ENCODE assay signal across 20 mouse cellular contexts in the genomic region with DNA sequence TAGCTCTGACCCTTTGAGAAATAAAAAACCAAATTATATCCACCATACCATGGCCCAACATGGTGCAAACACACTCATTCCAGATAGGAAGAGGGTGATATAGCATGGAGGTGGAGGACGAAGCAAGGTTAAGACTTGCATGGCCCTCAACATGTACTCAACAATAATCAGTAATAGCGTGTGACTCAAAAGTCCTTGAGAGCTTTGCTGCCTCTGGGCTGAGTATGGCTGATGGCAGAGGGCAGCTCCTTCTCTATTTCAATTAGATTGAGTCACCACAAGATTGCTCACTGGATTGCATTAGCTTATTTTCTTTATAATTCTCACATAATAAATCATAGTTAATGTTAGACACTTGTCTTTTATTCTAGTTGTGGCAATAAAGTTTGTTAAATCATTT. TPM values are rescaled to one million over a fixed set of nuclear protein-coding genes. Genes with fewer than 3 reads are reported as not detected.
DNase-seq lines count a peak whose midpoint lies in the region; ATAC-seq and TF ChIP-seq lines count a peak whose summit lies in the region.
"Had no signal": no experiment of that assay in that cellular context is flagged by ENCODE, and none has a peak within 500 bp of the region (broad histone marks: within the 10 kb centered on the region; RNA-seq: fewer than 3 reads in every experiment).

No protein-coding gene starts in this region.

- ATAC-seq in intestine, embryonic 16.5 days: peak; percentile 55; the same call in 1 of the 2 replicates
- no peak for ATAC-seq in intestine, postnatal 0 days
- ATAC-seq: activated CD4-positive, CD25-positive, alpha-beta regulatory T cell, adult 4 months; CD4-positive, CD25-positive, alpha-beta regulatory T cell, adult 4 months; Patski had no signal

- peak; percentile 26 for DNase-seq in adrenal gland, adult 2 months
- DNase-seq in adrenal gland, adult 18-20 months (ENCODE audit: low spot score in 2 of 2): no peak
- DNase-seq: adrenal gland, adult 8-10 months; adrenal gland, postnatal 10 days; adrenal gland, postnatal 14 days; adrenal gland, postnatal 25 days; adrenal gland, postnatal 36 days; B cell, adult 2 months; cerebellum, adult 11 months; cerebellum, adult 11-12 months; cerebellum, adult 18-20 months; cerebellum, adult 2 months; cerebellum, adult 8-10 months had no signal

- no peak overlapping the region for H3K4me2 ChIP-seq in intestine, embryonic 16.5 days (ENCODE audit: low read depth, low read length)
- H3K4me2 ChIP-seq in intestine, postnatal 0 days (replicated peaks; ENCODE audit: low read depth): no peak overlapping the region

- no peak overlapping the region for H3K9ac ChIP-seq in intestine, embryonic 16.5 days (ENCODE audit: low read depth, low read length)
- no peak overlapping the region for H3K9ac ChIP-seq in intestine, postnatal 0 days (ENCODE audit: low read depth, low read length)

- H3K27me3 ChIP-seq in intestine, embryonic 16.5 days (replicated peaks; ENCODE audit: control insufficient read depth, insufficient read depth, low read length): no peaks in the 10 kb centered on the region
- no peaks in the 10 kb centered on the region for H3K27me3 ChIP-seq in intestine, postnatal 0 days (replicated peaks; ENCODE audit: control insufficient read depth, insufficient read depth, low read length)
- H3K27me3 ChIP-seq: CH12.LX, Patski had no signal

- no peak overlapping the region for H3K4me3 ChIP-seq in intestine, embryonic 16.5 days (ENCODE audit: low read length)
- H3K4me3 ChIP-seq in intestine, postnatal 0 days (ENCODE audit: low read depth, low read length): no peak overlapping the region

- no peaks in the 10 kb centered on the region for H3K9me3 ChIP-seq in intestine, embryonic 16.5 days (ENCODE audit: control insufficient read depth, low read length)
- H3K9me3 ChIP-seq in intestine, postnatal 0 days (ENCODE audit: control insufficient read depth): no peaks in the 10 kb centered on the region
- H3K9me3 ChIP-seq: G1E had no signal

- H3K36me3 ChIP-seq in intestine, embryonic 16.5 days (ENCODE audit: control insufficient read depth, insufficient read depth, low read length): no peaks in the 10 kb centered on the region
- no peaks in the 10 kb centered on the region for H3K36me3 ChIP-seq in intestine, postnatal 0 days (ENCODE audit: control insufficient read depth, insufficient read depth)
- H3K36me3 ChIP-seq: G1E had no signal

- no peak for TF ChIP-seq CTCF in intestine, postnatal 0 days (IDR thresholded peaks at IDR 0.05; ENCODE audit: low read depth)

- no peak overlapping the region for H3K27ac ChIP-seq in intestine, embryonic 16.5 days (ENCODE audit: low read length)
- no peak overlapping the region for H3K27ac ChIP-seq in intestine, postnatal 0 days (ENCODE audit: low read depth, low read length)

- WGBS in intestine, embryonic 16.5 days: 77% methylated on average over 2 of the region's 2 CpGs
- 65% methylated on average over 2 of the region's 2 CpGs for WGBS in intestine, postnatal 0 days

- H3K4me1 ChIP-seq in intestine, embryonic 16.5 days (ENCODE audit: control insufficient read depth, insufficient read depth, low read length): no peaks in the 10 kb centered on the region; the same call in 1 of the 2 replicates
- no peaks in the 10 kb centered on the region for H3K4me1 ChIP-seq in intestine, postnatal 0 days (replicated peaks; ENCODE audit: control insufficient read depth, insufficient read depth, low read length)

RNA-seq across cellular contexts. Expression of a gene that starts 15.1 kb away (rescaled TPM):
- under 1 TPM; 0.21 to 0.46 TPM for total RNA-seq in adrenal gland, adult 2 months (2021)
- 0.01 and 0.09 TPM in 2 replicates for polyA plus RNA-seq in adrenal gland, adult 2 months (2012; rRNA removed)
- under 1 TPM; 0.26 to 0.40 TPM for total RNA-seq in adrenal gland, adult 18-20 months (2021)
- polyA plus RNA-seq in intestine, embryonic 16.5 days (2015; fragmentation: Nextera tagmentation; extraction: Ambion mirVana): 0.40 and 0.43 TPM in 2 replicates
- 0.26 TPM in 2 replicates for polyA plus RNA-seq in intestine, postnatal 0 days (2015; fragmentation: Nextera tagmentation; extraction: Ambion mirVana)
- total RNA-seq: CH12.LX had no signal
- polyA plus RNA-seq: activated CD4-positive, CD25-positive, alpha-beta regulatory T cell, adult 4 months; G1E had no signal
